Mouse (Mus musculus): ENCODE data around the gene Col19a1.

GRCm38 (mm10) chr1:24222981-24223612, 364.2 kb downstream of the Col19a1 start:
- TF ChIP-seq CTCF (IDR thresholded peaks at IDR 0.05; ENCODE audit: borderline replicate concordance, insufficient read depth, low read depth, low read length) = no peak
- TF ChIP-seq POLR2A (IDR thresholded peaks at IDR 0.05; ENCODE audit: borderline replicate concordance, insufficient read depth, low read length) = no peak
